Mouse (Mus musculus) lung, adult 2 months (tissue): ENCODE measurements around the gene Dhcr24.

Experiments
- CTCF ChIP-seq: fragments of 200-500 bp; IDR thresholded peaks from 2 replicates; pipeline ENCODE4 v1.5.1; 2011; ENCODE audit warnings: mild to moderate bottlenecking, low read length, control low read depth; ENCODE audit not compliant: insufficient read depth
- POLR2A ChIP-seq: fragments of 200-500 bp; IDR thresholded peaks from 2 replicates; pipeline ENCODE4 v1.6.1; 2011; ENCODE audit warnings: low read depth, mild to moderate bottlenecking, control low read depth, low read length, borderline replicate concordance; ENCODE audit errors: extremely low read depth

DNA sequence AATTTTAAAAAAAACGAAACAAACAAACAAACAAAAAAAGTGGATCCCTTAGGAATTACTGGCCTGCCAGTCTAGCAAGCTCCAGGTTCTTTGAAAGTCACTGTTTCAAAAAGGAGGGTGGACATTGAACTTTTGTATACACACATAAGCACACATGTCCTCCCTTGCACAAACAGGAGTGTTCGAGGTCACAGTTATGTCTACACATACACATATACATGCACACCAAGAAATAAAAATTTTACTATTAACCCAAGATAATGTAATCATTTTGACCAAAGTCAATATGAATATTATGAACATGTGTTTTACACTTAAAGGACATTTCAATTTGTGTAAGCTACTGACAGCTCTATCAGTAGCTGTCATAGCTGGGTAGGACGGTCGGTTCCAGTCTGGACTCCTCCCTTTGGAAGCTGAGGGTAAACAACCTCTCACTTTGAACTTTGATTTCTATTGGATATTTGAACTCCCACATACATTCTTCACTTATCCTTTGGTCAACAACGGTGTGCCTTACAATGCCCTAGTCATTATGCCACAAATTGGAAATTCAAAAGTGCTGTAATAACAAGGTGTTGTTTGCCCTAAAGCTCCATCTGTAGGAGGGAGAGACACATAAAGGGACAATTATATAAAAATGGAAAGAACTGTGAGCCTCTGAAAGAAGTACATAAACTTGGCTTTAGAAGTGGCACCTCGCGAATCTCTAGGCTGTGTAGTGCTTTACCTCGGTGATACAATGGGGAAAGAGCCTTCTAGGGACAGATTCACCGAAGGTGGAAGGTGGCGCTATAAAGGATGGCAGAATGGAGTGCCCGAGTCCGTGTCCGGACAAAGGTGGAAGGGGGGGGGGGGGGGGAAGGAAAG is 1.3 kb upstream of the Dhcr24 start:
- no peak for TF ChIP-seq CTCF
- TF ChIP-seq POLR2A: no peak
